Mouse (Mus musculus) embryonic fibroblast, embryonic 13.5 days (primary cell): ENCODE measurements at regions not wholly inside any gene's neighbourhood (a gene's known extent, or its start where the extent isn't known, plus 50 kb on each side); places are given as distances from the start of the nearest gene placed in this dataset.

Experiments
- H3K27ac ChIP-seq: 2 replicates; pipeline ENCODE4 v1.5.1; 2012; ENCODE audit warnings: low read length, control low read depth, inconsistent platforms; ENCODE audit not compliant: insufficient read depth
- H3K4me1 ChIP-seq: 2 replicates; pipeline ENCODE4 v1.6.1; 2011; ENCODE audit warnings: low read length; ENCODE audit not compliant: control insufficient read depth, insufficient read depth
- H3K4me3 ChIP-seq: 2 replicates; pipeline ENCODE4 v1.5.1; 2011; ENCODE audit warnings: mild to moderate bottlenecking, control low read depth, low read length; ENCODE audit not compliant: insufficient read depth
- CTCF ChIP-seq: IDR thresholded peaks from 2 replicates; pipeline ENCODE4 v1.5.1; 2011; ENCODE audit warnings: mild to moderate bottlenecking, control low read depth, low read length, moderate library complexity, borderline replicate concordance; ENCODE audit not compliant: insufficient read depth
- POLR2A ChIP-seq: IDR thresholded peaks from 2 replicates; pipeline ENCODE4 v1.6.1; 2011; ENCODE audit warnings: low read depth, mild to moderate bottlenecking, control low read depth, low read length, moderate library complexity

- Histone ChIP-seq H3K4me1 (no peaks in the 10 kb centered on the region), H3K27ac (no peak overlapping the region), H3K4me3 (no peak overlapping the region)
- no peak for TF ChIP-seq CTCF
- TF ChIP-seq POLR2A, result no peak
Measured at GRCm38 (mm10) chr6:104916787-104917186, 424.2 kb downstream of the Cntn6 start.

DNA sequence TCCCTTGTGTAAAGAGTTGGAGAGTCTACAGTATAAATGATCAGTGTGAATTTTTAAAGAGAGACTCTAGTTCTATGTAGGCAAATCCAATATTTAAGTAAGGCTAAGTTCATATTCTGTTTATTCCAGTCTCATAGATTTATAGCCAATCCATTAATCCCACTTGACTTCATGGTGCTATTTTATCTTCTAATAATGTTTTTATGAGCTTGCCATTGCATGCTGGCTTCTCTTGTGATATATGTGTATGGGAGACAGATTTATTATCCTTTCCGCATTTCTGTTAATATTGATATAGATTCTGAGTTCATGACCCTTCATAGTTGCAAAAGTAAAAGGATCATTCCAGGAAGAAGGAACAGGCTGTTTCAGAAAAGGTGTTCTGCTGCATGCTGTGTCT is 430.0 kb downstream of the Cntn6 start:
- Histone ChIP-seq H3K27ac (no peak overlapping the region), H3K4me3 (no peak overlapping the region), H3K4me1 (no peaks in the 10 kb centered on the region)
- TF ChIP-seq CTCF (no peak), POLR2A (no peak)

GRCm38 (mm10) chr6:104926088-104926487 is 433.5 kb downstream of the Cntn6 start:
- Histone ChIP-seq H3K4me1 (no peaks in the 10 kb centered on the region), H3K27ac (no peak overlapping the region), H3K4me3 (no peak overlapping the region)
- no peak for TF ChIP-seq POLR2A
- no peak for TF ChIP-seq CTCF

- H3K4me3 ChIP-seq, result no peak overlapping the region
- H3K4me1 ChIP-seq, result no peaks in the 10 kb centered on the region
- no peak for TF ChIP-seq POLR2A
- TF ChIP-seq CTCF, result no peak
- no peak overlapping the region for H3K27ac ChIP-seq
Measured at GRCm38 (mm10) chr6:104930284-104930683, 437.7 kb downstream of the Cntn6 start.

- no peaks in the 10 kb centered on the region for H3K4me1 ChIP-seq
- no peak overlapping the region for H3K4me3 ChIP-seq
- no peak overlapping the region for H3K27ac ChIP-seq
- TF ChIP-seq POLR2A, result no peak
- no peak for TF ChIP-seq CTCF
Measured at GRCm38 (mm10) chr6:104932153-104932552, 439.6 kb downstream of the Cntn6 start.

DNA sequence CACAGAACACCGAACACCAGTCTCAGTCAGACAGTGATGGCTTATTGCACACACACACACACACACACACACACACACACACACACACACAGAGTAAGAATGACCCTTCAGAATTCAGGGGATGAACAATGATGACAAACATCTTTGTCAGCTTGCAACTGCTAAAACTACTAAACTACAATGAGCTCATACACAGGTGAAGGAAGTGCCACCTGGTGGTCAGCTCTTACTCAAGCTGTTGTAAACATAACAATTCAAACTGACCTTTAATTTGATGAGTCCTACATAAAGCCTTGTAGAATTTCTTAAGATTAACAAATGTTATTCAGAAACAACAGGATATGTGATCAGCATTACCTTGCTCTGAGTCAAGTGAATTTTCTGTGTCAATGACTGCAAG is 446.5 kb downstream of the Cntn6 start:
- no peak overlapping the region for H3K4me3 ChIP-seq
- H3K27ac ChIP-seq, result no peak overlapping the region
- TF ChIP-seq CTCF, result no peak
- no peak for TF ChIP-seq POLR2A
- H3K4me1 ChIP-seq, result no peaks in the 10 kb centered on the region

DNA sequence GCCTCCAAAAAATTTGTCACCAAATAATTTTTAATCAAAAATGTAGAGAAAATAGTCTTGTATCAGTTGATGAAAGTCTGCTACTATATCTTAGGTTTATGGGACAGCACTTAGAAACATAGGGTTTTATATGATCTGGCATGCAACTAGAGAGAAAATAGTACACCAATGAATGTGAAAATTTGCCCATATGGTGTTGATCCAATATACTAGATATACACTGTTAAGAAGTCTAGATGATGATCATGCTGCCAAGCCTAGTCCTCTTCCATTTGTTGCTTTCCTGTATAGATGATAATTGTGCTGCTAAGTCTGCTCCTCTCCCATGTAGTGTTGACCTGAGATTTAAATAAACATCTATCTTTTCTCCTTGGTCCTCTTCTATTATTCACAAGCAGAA is 481.9 kb downstream of the Cntn6 start:
- Histone ChIP-seq H3K27ac (no peak overlapping the region), H3K4me1 (no peaks in the 10 kb centered on the region), H3K4me3 (no peak overlapping the region)
- TF ChIP-seq CTCF, result no peak

GRCm38 (mm10) chr6:104984144-104984543 is 491.6 kb downstream of the Cntn6 start:
- Histone ChIP-seq H3K4me1 (no peaks in the 10 kb centered on the region), H3K4me3 (no peak overlapping the region), H3K27ac (no peak overlapping the region)
- TF ChIP-seq CTCF (no peak), POLR2A (no peak)

DNA sequence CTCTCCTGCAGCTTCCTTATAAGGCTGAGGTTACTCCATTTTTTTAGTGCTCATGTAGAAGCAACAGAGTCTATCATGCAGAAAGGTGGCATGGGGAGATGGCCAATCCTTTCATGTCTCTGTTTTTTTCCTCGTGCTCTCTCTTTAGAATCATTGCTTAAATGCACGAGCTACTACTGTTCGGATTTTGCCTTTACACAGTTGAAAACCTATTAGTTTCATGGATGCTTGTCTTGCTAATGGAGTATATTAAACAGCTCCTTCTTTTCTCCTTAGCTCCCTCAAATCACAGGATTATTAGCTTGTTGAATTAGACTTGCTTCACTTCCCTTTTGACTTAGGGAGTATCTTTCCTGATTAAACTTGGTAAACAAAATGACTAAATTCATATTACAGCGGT is 497.3 kb downstream of the Cntn6 start:
- no peaks in the 10 kb centered on the region for H3K4me1 ChIP-seq
- no peak overlapping the region for H3K27ac ChIP-seq
- TF ChIP-seq CTCF (no peak), POLR2A (no peak)
- no peak overlapping the region for H3K4me3 ChIP-seq

- Histone ChIP-seq H3K4me1 (no peaks in the 10 kb centered on the region), H3K27ac (no peak overlapping the region), H3K4me3 (no peak overlapping the region)
- TF ChIP-seq POLR2A (no peak), CTCF (no peak)
Measured at GRCm38 (mm10) chr6:104990366-104990765, 497.8 kb downstream of the Cntn6 start.

GRCm38 (mm10) chr6:104999601-105000000 is 507.0 kb downstream of the Cntn6 start:
- H3K4me1 ChIP-seq, result no peaks in the 10 kb centered on the region
- H3K4me3 ChIP-seq, result no peak overlapping the region
- TF ChIP-seq POLR2A (no peak), CTCF (no peak)
- H3K27ac ChIP-seq, result no peak overlapping the region
